Comparison of ENCODE assay signal across 14 mouse cellular contexts in the genomic region with DNA sequence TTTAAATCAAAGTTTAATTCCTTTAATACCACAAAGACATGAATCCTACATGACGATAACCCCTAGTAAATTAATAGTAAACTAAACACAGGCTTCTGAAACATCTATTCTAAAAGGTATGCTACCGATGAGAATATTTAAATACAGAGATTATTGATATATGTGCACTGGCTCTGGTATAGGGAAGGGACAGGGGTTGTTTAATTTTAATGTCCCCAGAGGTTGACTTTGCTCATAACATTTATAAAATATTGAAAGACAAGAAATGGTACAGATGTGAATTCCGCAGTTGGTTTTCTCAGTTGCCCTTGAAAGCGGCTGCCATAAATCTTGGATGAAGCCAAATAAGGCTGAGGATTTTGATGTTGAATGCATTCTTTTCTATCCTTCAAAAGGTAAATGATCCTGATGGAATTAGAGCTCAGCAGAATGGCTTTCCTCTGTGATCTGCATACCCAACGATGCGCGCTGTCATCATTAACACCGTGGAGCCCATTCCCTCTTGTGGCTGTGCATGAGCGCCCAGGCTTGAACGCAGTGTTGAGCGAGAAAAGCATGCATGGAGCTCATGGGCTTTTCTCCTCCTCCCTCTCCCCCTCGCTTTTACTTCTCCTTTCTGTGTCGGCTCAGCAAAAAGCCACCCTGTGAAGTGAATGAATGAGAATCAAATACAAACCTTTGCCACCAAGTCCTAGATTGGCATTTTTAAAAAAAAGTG.
DNase-seq lines count a peak whose midpoint lies in the region; ATAC-seq lines count a peak whose summit lies in the region.
"Had no signal": no experiment of that assay in that cellular context is flagged by ENCODE, and none has a peak within 500 bp of the region (broad histone marks: within the 10 kb centered on the region; RNA-seq: fewer than 3 reads in every experiment).

No protein-coding gene starts in this region.

- no peaks in the 10 kb centered on the region for H3K27me3 ChIP-seq in neural tube, embryonic 11.5 days (ENCODE audit: control insufficient read depth, insufficient read depth, low read length)
- no peaks in the 10 kb centered on the region for H3K27me3 ChIP-seq in midbrain, embryonic 12.5 days
- no peaks in the 10 kb centered on the region for H3K27me3 ChIP-seq in limb, embryonic 10.5 days (ENCODE audit: low read depth, poor library complexity, severe bottlenecking)

- H3K4me3 ChIP-seq in neural tube, embryonic 11.5 days (ENCODE audit: low read depth, low read length), result no peak overlapping the region
- H3K4me3 ChIP-seq in midbrain, embryonic 12.5 days, result no peak overlapping the region
- no peak overlapping the region for H3K4me3 ChIP-seq in limb, embryonic 10.5 days
- H3K4me3 ChIP-seq: limb, embryonic 12.5 days had no signal

- no peak overlapping the region for H3K9ac ChIP-seq in neural tube, embryonic 11.5 days (ENCODE audit: low read length)
- no peak overlapping the region for H3K9ac ChIP-seq in midbrain, embryonic 12.5 days (replicated peaks)
- H3K9ac ChIP-seq: limb, embryonic 12.5 days; lung, embryonic 14.5 days had no signal

- DNase-seq in neural tube, embryonic 11.5 days (ENCODE audit: low spot score), result peak; percentile 30
- DNase-seq in neural tube, embryonic 10.5 days (ENCODE audit: extremely low spot score, low spot score), result no peak
- no peak for DNase-seq in gastrocnemius, postnatal 10 days
- DNase-seq in limb, embryonic 10.5 days (ENCODE audit: low spot score), result no peak
- DNase-seq: cerebellum, adult 9-11 months; heart, adult 11 months; heart, postnatal 4 days; layer of hippocampus, adult 9-11 months; lung, embryonic 14.5 days; thymus, postnatal 14 days had no signal

- no peaks in the 10 kb centered on the region for H3K36me3 ChIP-seq in neural tube, embryonic 11.5 days (ENCODE audit: control insufficient read depth, insufficient read depth, low read length)
- no peaks in the 10 kb centered on the region for H3K36me3 ChIP-seq in midbrain, embryonic 12.5 days
- H3K36me3 ChIP-seq in limb, embryonic 10.5 days, result no peaks in the 10 kb centered on the region
- H3K36me3 ChIP-seq: limb, embryonic 12.5 days had no signal

- H3K27ac ChIP-seq in neural tube, embryonic 11.5 days (ENCODE audit: low read depth, low read length), result peak overlapping the region; percentile 27; the same call in 1 of the 2 replicates
- 0 out of 2 replicates have a peak overlapping the region, but pooled peaks have one; percentile 42 for H3K27ac ChIP-seq in midbrain, embryonic 12.5 days (replicated peaks)
- no peak overlapping the region for H3K27ac ChIP-seq in limb, embryonic 10.5 days
- H3K27ac ChIP-seq: limb, embryonic 12.5 days had no signal

- 41% methylated on average over 13 of the region's 13 CpGs for WGBS in neural tube, embryonic 11.5 days
- WGBS in midbrain, embryonic 12.5 days, result 36% methylated on average over 13 of the region's 13 CpGs
- WGBS in limb, embryonic 10.5 days, result 81% methylated on average over 13 of the region's 13 CpGs

- no peak overlapping the region for H3K4me2 ChIP-seq in neural tube, embryonic 11.5 days (ENCODE audit: low read depth)
- peak overlapping the region; percentile 23; the same call in 1 of the 2 replicates for H3K4me2 ChIP-seq in midbrain, embryonic 12.5 days (replicated peaks)
- H3K4me2 ChIP-seq: limb, embryonic 12.5 days; lung, embryonic 14.5 days had no signal

- peak; percentile 87 for ATAC-seq in neural tube, embryonic 11.5 days (ENCODE audit: insufficient read depth, low FRiP score, low TSS enrichment)
- 0 out of 2 replicates have a peak, but pooled peaks have one; percentile 30 for ATAC-seq in granulocyte monocyte progenitor cell, adult 5-6 weeks (replicated peaks; ENCODE audit: poor library complexity, severe bottlenecking)
- ATAC-seq in midbrain, embryonic 12.5 days (ENCODE audit: low FRiP score, low read depth), result peak; percentile 86
- ATAC-seq in megakaryocyte-erythroid progenitor cell, adult 5-6 weeks (replicated peaks; ENCODE audit: low FRiP score, low TSS enrichment, poor library complexity, severe bottlenecking), result no peak

- no peaks in the 10 kb centered on the region for H3K9me3 ChIP-seq in neural tube, embryonic 11.5 days (ENCODE audit: control insufficient read depth, low read length)
- no peaks in the 10 kb centered on the region for H3K9me3 ChIP-seq in midbrain, embryonic 12.5 days
- H3K9me3 ChIP-seq in limb, embryonic 10.5 days (replicated peaks), result no peaks in the 10 kb centered on the region
- H3K9me3 ChIP-seq: limb, embryonic 12.5 days had no signal

- H3K4me1 ChIP-seq in neural tube, embryonic 11.5 days (ENCODE audit: control insufficient read depth, insufficient read depth, low read length), result peaks cover 6% of the 10 kb centered on the region
- H3K4me1 ChIP-seq in midbrain, embryonic 12.5 days, result peaks cover 11% of the 10 kb centered on the region; the same call in 1 of the 2 replicates
- no peaks in the 10 kb centered on the region for H3K4me1 ChIP-seq in limb, embryonic 10.5 days
- H3K4me1 ChIP-seq: limb, embryonic 12.5 days had no signal
